Mouse (Mus musculus) G1E (cell line): ENCODE results near the gene Alg9.

Source experiments
- CTCF ChIP-seq: IDR thresholded peaks from 2 replicates; pipeline ENCODE4 v1.5.1; 2012; ENCODE audit warnings: low read depth, low read length, inconsistent platforms, mixed read lengths
- TAL1 ChIP-seq: conservative IDR thresholded peaks from 2 replicates; pipeline ENCODE4 v1.6.1; 2012; ENCODE audit warnings: low read depth, low read length, inconsistent platforms, mixed read lengths

- peak; percentile 45; the same call in 1 of the 2 replicates for TF ChIP-seq CTCF
- no peak for TF ChIP-seq TAL1
Measured at GRCm38 (mm10) chr9:50768107-50769002, 6.5 kb upstream of the Alg9 start, which contains the start of gene Fdxacb1.
